Mouse (Mus musculus) neural tube, embryonic 11.5 days (tissue): ENCODE results near the gene Naa10. TPM values are rescaled to one million over a fixed set of nuclear protein-coding genes. Genes with fewer than 3 reads are reported as not detected.
A peak's percentile ranks its signal among the peaks of the same experiment; 100 is the strongest.

Source experiments
- ATAC-seq: fragments of 200-750 bp; cut with Nextera tagmentation; 2 replicates; pipeline ENCODE4 v1.8.0; 2017; ENCODE audit warnings: moderate number of reproducible peaks, mild to moderate bottlenecking, moderate TSS enrichment, moderate library complexity; ENCODE audit not compliant: insufficient read depth, low FRiP score, low TSS enrichment
- DNase-seq: peaks from one replicate; pipeline ENCODE4 v3.0.0-alpha.2; 2015; ENCODE audit warnings: low spot score
- H3K27ac ChIP-seq: fragments of 300-500 bp; sonication (generic); 2 replicates; pipeline ENCODE4 v1.5.1; 2014; ENCODE audit warnings: low read depth, mild to moderate bottlenecking, low read length
- H3K27me3 ChIP-seq: fragments of 300-500 bp; sonication (generic); 2 replicates; pipeline ENCODE4 v1.6.1; 2014; ENCODE audit warnings: mild to moderate bottlenecking, low read length, mixed read lengths; ENCODE audit not compliant: control insufficient read depth, insufficient read depth
- H3K36me3 ChIP-seq: fragments of 300-500 bp; sonication (generic); 2 replicates; pipeline ENCODE4 v1.6.1; 2014; ENCODE audit warnings: mild to moderate bottlenecking, low read length, moderate library complexity, mixed read lengths; ENCODE audit not compliant: control insufficient read depth, insufficient read depth
- H3K4me1 ChIP-seq: fragments of 300-500 bp; sonication (generic); 2 replicates; pipeline ENCODE4 v1.6.1; 2014; ENCODE audit warnings: low read length, mixed read lengths; ENCODE audit not compliant: control insufficient read depth, insufficient read depth
- H3K4me2 ChIP-seq: fragments of 300-500 bp; sonication (generic); 2 replicates; pipeline ENCODE4 v1.6.1; 2014; ENCODE audit warnings: low read depth, mild to moderate bottlenecking, moderate library complexity
- H3K4me3 ChIP-seq: fragments of 300-500 bp; sonication (generic); 2 replicates; pipeline ENCODE4 v1.5.1; 2014; ENCODE audit warnings: low read depth, low read length
- H3K9ac ChIP-seq: fragments of 300-500 bp; sonication (generic); 2 replicates; pipeline ENCODE4 v1.6.1; 2014; ENCODE audit warnings: mild to moderate bottlenecking, low read length
- H3K9me3 ChIP-seq: fragments of 300-500 bp; sonication (generic); 2 replicates; pipeline ENCODE4 v1.6.1; 2016; ENCODE audit warnings: low read length; ENCODE audit not compliant: control insufficient read depth
- WGBS: fragments of 180-500 bp; shearing (Covaris S2); extraction: QIAGEN DNeasy Blood & Tissue Kit; methylation state at CpG from one replicate; pipeline ENCODE4 v1.1.7; 2014; 5-methylcytosine and 5-hydroxymethylcytosine counted together
- polyA plus RNA-seq: library from polyadenylated mRNA; unstranded; fragments of >200 nt; fragmentation: Nextera tagmentation; extraction: Ambion mirVana; gene quantifications from 2 replicates; pipeline ENCODE4 v1.2.1, GENCODE M21; 2014

Naa10 gene
- polyA plus RNA-seq, 1 experiment from 2014 or later: 144 TPM

DNA sequence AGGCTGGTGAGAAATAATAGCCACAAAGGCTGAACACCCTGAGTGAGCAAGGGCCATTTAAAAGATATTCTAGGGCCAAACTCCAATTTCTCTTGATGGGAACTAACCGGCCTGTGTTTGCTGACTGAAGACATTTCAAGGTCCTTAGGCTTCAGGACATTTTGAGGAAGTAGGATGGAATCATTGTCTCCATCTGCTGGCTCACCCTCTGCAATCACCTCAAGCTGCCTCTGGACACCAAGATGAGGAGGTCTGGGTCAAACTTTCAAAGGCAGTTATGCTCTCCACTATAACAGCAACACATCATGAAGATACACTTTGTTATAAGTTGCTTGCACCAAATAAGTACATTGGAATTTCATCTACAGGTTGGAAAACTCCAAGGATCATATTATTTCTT lies 11.7 kb downstream of the Naa10 start:
- H3K9ac ChIP-seq: no peak overlapping the region
- DNase-seq: no peak
- H3K36me3 ChIP-seq: no peaks in the 10 kb centered on the region
- no peaks in the 10 kb centered on the region for H3K4me1 ChIP-seq
- 82% methylated on average over 1 of the region's 1 CpGs for WGBS
- H3K4me2 ChIP-seq: no peak overlapping the region
- H3K27me3 ChIP-seq: no peaks in the 10 kb centered on the region
- H3K9me3 ChIP-seq: no peaks in the 10 kb centered on the region
- no peak overlapping the region for H3K4me3 ChIP-seq
- no peak overlapping the region for H3K27ac ChIP-seq
- no peak for ATAC-seq

DNA sequence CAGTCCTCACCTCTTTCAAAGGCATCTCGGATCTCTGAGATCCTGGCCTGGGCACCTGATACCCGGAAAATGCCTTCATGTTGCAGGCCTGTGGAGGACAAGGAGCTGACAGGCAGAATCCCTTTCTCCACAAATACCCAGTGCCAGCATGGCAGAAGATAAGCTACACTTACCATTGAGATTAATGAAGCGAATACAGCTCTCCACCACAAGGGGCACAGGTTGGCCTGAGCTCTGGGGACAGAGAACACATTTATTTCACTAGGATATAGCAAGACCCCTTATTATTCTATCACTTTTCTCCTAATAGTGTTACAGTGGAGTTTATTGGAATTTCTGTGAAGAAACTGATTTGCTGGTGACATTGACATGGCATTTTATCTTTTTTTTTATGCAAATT lies 23.8 kb downstream of the Naa10 start:
- Histone ChIP-seq H3K4me1 (no peaks in the 10 kb centered on the region), H3K36me3 (no peaks in the 10 kb centered on the region), H3K4me3 (no peak overlapping the region), H3K4me2 (no peak overlapping the region), H3K9me3 (no peaks in the 10 kb centered on the region), H3K27me3 (no peaks in the 10 kb centered on the region), H3K27ac (no peak overlapping the region), H3K9ac (no peak overlapping the region)
- ATAC-seq (no peak), DNase-seq (no peak)
- 80% methylated on average over 3 of the region's 3 CpGs for WGBS

GRCm38 (mm10) chrX:73895719-73896118 lies 26.0 kb downstream of the Naa10 start, which contains the start of gene L1cam:
TSS of gene L1cam (minus strand) at chrX:73896105.
- H3K9ac ChIP-seq: no peak within 1 kb of the TSS
- H3K4me1 ChIP-seq: no peaks in the 10 kb centered on the region
- peak; percentile 38 for DNase-seq
- no peak within 1 kb of the TSS for H3K27ac ChIP-seq
- H3K9me3 ChIP-seq: no peaks in the 10 kb centered on the region
- 21% methylated on average over 2 of the region's 2 CpGs for WGBS
- H3K36me3 ChIP-seq: no peaks in the 10 kb centered on the region
- no peak within 1 kb of the TSS for H3K4me3 ChIP-seq
- H3K4me2 ChIP-seq: no peak within 1 kb of the TSS
- no peaks in the 10 kb centered on the region for H3K27me3 ChIP-seq
- ATAC-seq: no peak

GRCm38 (mm10) chrX:73892833-73893232 lies 28.9 kb downstream of the Naa10 start:
- Histone ChIP-seq H3K27me3 (no peaks in the 10 kb centered on the region), H3K9me3 (no peaks in the 10 kb centered on the region), H3K36me3 (no peaks in the 10 kb centered on the region), H3K4me3 (no peak overlapping the region), H3K27ac (no peak overlapping the region), H3K9ac (no peak overlapping the region), H3K4me2 (no peak overlapping the region), H3K4me1 (no peaks in the 10 kb centered on the region)
- WGBS: 90% methylated on average over 14 of the region's 14 CpGs
- no peak for DNase-seq
- no peak for ATAC-seq

- H3K27me3 ChIP-seq: no peaks in the 10 kb centered on the region
- ATAC-seq (no peak), DNase-seq (no peak)
- no peak within 1 kb of the TSS for H3K9ac ChIP-seq
- H3K4me1 ChIP-seq: no peaks in the 10 kb centered on the region
- WGBS: 82% methylated on average over 6 of the region's 6 CpGs
- no peak within 1 kb of the TSS for H3K27ac ChIP-seq
- no peaks in the 10 kb centered on the region for H3K36me3 ChIP-seq
- no peaks in the 10 kb centered on the region for H3K9me3 ChIP-seq
- no peak within 1 kb of the TSS for H3K4me2 ChIP-seq
- no peak within 1 kb of the TSS for H3K4me3 ChIP-seq
Observed at GRCm38 (mm10) chrX:73891551-73892152, 30.1 kb downstream of the Naa10 start, which contains the start of gene Avpr2. TSS of gene Avpr2 (plus strand) at chrX:73892102.

DNA sequence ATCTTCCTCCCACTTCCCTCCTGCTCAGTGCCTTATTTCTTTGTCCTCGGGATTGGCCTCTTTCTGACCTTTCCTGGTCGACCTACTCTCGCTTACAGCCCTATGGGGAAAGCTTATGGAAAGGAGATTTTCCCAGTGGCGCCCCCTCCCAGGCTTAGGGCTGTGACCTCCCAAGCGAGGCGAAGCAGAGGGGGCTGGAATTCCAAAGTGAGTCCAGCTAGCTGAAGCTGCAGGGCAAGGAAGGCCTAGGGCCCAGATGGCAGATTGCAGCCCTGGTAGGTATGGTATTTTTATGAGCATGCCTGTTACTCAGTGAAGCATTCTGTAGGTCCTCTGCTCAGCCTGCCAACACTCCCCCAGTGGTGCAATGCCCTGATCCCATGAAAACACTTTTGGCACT lies 40.3 kb downstream of the Naa10 start:
- Histone ChIP-seq H3K36me3 (no peaks in the 10 kb centered on the region), H3K4me1 (no peaks in the 10 kb centered on the region), H3K27ac (no peak overlapping the region), H3K9ac (peak overlapping the region; percentile 55; the same call in 1 of the 2 replicates), H3K4me3 (no peak overlapping the region), H3K9me3 (no peaks in the 10 kb centered on the region), H3K27me3 (no peaks in the 10 kb centered on the region), H3K4me2 (peak overlapping the region; percentile 53; the same call in 1 of the 2 replicates)
- ATAC-seq (peak; percentile 50; the same call in 1 of the 2 replicates), DNase-seq (peak; percentile 36)
- 15% methylated on average over 6 of the region's 6 CpGs for WGBS

DNA sequence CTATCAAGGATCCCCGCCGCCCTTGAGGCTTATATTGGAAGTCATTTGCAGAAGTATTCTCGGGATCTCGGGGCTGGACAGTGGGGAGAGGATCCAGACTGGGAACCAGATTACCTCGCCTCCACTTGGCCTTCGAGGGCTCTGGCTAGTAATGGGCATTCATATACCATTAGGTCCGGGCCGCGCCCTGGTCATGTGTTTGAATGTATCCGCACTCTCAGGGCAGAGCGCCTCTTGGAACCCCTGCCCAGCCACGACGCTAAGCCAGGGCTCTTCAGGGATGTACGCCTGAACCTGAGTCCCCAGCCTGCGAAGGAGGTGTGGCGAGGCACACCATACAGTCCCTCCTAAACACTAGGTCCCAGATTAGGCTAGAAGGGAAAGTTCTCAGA lies 40.7 kb downstream of the Naa10 start:
- no peaks in the 10 kb centered on the region for H3K27me3 ChIP-seq
- H3K4me1 ChIP-seq: no peaks in the 10 kb centered on the region
- WGBS: 30% methylated on average over 16 of the region's 16 CpGs
- no peaks in the 10 kb centered on the region for H3K36me3 ChIP-seq
- DNase-seq (no peak), ATAC-seq (peak; percentile 68)
- peak overlapping the region; percentile 45 for H3K4me3 ChIP-seq
- H3K4me2 ChIP-seq: peak overlapping the region; percentile 53
- 0 out of 2 replicates have a peak overlapping the region, but pooled peaks have one; percentile 27 for H3K27ac ChIP-seq
- H3K9me3 ChIP-seq: no peaks in the 10 kb centered on the region
- H3K9ac ChIP-seq: peak overlapping the region; percentile 55

DNA sequence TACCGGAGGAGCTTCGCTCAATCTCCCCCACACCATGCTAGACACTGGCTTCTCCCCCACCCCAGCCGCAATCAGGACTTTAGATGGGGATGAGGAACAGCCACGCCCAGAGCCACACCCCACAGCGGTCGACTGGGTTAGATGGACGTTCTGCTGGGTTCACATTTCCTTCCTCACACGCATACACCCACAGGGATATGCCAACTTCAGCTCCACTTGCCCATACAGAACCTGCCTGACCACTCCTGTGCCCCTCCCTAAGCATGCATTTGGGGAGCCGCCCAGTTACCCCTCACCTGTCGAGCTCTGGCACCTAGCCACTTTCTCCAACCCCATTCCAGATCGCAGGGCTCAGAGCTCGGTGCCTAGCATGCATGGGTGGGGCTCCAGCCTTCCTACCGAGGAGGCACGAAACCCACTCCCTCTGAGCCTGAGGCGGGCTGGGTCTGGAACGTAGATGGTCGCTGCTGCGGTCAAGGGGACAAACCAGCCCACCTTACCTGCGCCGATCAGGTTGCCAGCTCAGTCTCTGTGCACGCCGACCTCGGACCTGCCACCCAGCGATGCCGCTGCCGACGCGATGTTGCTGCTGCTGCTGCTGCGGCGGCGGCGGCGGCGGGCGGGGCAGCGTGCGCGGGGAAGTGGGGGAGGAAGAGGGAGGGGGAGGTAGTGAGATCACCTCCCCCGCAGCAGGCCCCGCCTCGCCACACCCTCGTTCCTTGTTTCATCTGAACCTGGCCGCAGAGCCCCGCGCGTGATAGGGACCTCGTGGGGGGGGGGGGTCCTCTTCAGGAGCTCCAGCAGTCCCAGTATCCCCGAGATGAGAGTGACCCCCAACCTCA lies 41.3 kb downstream of the Naa10 start:
- Histone ChIP-seq H3K9me3 (no peaks in the 10 kb centered on the region), H3K4me1 (no peaks in the 10 kb centered on the region), H3K4me3 (peak overlapping the region; percentile 45), H3K4me2 (peak overlapping the region; percentile 53), H3K9ac (peak overlapping the region; percentile 55), H3K27ac (0 out of 2 replicates have a peak overlapping the region, but pooled peaks have one; percentile 27), H3K27me3 (no peaks in the 10 kb centered on the region), H3K36me3 (no peaks in the 10 kb centered on the region)
- peak; percentile 27 for ATAC-seq
- DNase-seq: peak; percentile 58
- WGBS: 15% methylated on average over 31 of the region's 48 CpGs
